Mouse (Mus musculus) stomach, postnatal 0 days (tissue): ENCODE data around the gene Prkd2.

ENCODE experiments used
- CTCF ChIP-seq: IDR thresholded peaks from 2 replicates; pipeline ENCODE4 v1.5.1; 2016; ENCODE audit warnings: antibody characterized with exemption, low read depth, mild to moderate bottlenecking, moderate library complexity
- EP300 ChIP-seq: optimal IDR thresholded peaks from 2 replicates; pipeline ENCODE3; 2016; ENCODE audit warnings: antibody characterized with exemption

GRCm38 (mm10) chr7:16843441-16844171 is 904 bp downstream of the Prkd2 start:
- TF ChIP-seq CTCF, result no peak
- no peak for TF ChIP-seq EP300
